Mouse (Mus musculus) naive thymus-derived CD4-positive, alpha-beta T cell, adult 2 months (primary cell): ENCODE measurements at regions not wholly inside any gene's neighbourhood (a gene's known extent, or its start where the extent isn't known, plus 50 kb on each side); places are given as distances from the start of the nearest gene placed in this dataset.

ENCODE experiments used
- DNase-seq: peaks from one replicate; pipeline ENCODE4 v3.0.0-alpha.2; 2011; ENCODE audit warnings: low read depth

DNA sequence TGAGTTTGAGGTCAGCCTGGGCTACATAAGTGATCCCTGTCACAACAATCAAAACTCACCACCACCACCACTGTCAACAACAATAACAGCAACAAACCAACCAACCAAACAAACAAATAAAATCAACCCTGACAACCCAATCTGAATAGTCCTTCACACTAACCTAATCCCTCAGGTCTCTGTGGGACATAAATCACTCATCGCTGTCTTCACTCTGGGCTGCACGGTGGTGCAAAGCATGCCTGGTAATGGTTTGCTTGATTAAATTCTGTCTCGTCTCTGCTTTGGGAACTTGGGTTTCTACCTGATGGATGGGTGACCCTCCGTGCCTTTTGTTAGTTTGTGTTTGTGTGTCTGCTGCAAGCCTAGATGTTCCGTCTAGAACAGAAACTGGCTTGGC, 100.6 kb downstream of the Slc17a6 start:
- no peak for DNase-seq

DNA sequence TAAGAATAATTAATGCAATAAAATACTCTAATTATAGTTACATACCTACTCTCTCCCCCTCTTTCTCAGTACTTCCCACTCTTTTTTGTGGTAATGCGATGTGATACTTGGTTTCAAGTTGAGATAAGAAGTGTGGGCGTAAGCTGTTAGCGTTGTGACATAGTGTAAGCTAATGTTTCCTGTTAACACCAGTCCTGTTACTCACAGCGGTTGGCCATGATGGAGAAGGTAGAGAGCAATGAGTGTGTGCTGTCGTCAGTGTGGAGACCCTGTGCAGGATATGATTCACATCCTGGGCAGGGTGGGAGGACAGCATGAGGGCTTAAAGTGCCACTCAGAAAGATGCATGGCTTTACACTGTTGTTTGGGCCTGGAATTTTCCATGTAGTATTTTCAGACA, 102.1 kb downstream of the Slc17a6 start:
- DNase-seq = peak; percentile 22

DNA sequence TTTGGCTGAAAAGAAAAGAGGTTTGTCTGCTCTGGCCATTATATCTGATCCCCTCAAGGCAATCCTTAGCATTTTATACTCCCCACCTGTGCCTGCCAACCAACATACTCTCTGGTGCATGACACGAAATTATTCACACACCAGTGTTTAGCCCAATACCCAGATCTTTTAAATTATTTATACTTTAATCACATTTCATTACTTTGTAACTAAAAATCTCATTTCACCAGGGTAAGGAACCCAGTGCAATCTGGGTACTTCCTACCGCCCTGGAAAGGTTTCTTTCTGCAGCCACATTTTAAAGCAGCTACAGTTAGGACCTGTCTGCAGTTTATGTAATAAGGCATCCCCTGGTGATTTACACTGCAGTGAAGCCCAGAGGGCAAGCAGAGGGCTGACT, 114.5 kb downstream of the Slc17a6 start:
- no peak for DNase-seq

DNA sequence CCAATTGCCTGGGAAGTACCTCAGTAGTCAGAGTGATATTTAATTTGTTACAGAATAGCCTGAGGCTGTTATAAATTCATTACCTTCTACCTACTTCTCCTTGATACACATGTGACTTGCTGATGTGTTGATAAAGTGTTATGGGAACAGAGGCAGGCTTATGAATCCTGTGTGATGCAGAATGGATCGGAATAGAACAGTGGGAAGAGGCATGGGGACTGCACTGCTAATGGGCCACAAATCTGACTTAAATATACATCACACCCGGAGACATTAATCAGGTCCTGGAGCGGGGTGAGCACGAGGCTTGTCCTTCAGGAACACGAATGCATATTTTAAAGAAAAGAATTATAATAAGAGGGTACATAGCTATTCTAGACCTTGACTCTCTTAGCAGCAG, 117.8 kb downstream of the Slc17a6 start:
- DNase-seq = no peak

DNA sequence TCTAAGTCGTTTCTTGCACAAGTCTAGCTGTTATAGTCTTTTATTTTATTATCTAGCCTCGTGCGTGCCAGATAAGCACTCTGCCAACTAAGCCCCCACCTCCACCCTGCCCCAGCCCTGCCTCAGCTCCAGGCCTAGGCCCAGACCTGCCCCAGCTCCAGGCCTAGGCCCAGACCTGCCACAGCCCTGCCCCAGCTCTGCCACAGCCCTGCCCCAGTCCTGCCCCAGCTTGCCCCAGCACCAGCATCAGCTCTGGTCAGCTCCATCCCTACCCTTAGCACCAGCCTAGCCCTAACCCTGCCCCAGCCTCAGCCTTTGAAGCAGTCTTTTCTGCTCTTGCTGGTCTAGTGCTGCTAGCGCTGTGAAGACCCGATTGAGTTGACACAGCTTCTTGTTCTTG, 119.1 kb downstream of the Slc17a6 start:
- DNase-seq = no peak

DNA sequence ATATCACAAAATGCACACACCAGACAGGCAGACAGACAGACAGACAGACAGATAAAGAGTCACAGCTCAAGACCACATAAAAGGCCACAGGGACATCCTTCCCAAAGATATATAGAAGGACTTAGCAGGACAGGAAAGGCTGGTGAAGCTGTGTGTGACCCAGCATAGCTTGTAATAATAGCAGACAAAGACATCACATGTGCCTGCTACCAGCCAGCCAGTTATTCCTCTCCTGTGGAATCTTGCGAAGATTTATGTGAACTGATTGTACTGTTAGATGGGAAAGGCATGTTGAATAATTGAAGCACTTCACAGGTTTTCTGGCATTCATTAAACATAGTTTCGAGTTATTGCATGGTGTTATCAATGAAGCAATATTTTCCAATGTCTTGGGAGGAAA, 119.1 kb upstream of the Gas2 start:
- DNase-seq = no peak

DNA sequence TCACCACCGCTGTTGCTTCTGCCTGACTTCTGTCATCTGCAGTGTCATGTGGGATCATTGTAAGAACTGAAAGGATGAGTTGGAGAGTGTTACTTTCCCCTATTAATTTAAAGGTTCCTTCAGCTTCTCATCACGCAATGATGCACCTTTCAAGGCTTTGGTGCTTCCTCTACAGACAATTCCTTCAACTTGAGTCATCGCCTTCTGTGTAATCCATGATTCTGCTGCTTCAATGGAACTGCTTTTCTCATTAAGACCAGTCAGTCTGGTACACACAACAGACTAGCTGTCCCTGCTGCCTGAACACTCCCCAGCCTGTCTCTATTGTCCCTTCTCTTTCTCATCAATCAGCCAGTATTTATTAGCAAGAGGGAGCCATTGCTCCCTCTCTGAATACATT, 116.2 kb upstream of the Gas2 start:
- no peak for DNase-seq

DNA sequence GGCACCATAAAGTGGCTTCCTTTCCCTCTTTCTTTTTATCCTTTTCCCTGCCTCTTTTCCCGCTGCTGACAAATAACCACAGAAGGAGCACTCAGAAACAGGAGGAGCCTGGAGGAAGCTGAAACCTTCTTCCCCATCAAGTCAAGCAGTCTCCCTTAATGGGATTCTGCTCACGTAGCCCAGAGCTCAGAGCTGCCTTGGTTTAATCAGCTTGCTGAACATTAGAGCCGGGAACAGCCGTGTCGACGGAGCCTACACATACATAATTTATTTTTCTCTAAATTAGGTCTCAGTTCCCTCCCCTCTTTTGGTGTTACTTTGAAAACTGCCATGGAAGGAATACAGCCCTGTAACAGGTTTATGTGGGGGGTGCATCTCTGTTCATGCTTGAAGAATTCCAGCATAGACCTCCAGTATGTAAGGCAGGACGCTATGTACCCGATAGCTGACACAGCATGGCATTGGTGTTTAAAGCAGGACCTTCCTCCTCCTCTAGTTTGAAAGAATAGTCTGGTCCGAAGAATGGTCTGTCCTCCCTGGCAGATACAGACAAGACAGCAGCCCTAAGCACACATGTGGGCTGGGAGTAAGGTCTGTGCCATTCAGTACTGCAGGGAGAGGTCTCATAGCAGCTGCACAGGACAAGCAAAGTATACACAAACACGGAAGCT, 113.0 kb upstream of the Gas2 start:
- no peak for DNase-seq

DNA sequence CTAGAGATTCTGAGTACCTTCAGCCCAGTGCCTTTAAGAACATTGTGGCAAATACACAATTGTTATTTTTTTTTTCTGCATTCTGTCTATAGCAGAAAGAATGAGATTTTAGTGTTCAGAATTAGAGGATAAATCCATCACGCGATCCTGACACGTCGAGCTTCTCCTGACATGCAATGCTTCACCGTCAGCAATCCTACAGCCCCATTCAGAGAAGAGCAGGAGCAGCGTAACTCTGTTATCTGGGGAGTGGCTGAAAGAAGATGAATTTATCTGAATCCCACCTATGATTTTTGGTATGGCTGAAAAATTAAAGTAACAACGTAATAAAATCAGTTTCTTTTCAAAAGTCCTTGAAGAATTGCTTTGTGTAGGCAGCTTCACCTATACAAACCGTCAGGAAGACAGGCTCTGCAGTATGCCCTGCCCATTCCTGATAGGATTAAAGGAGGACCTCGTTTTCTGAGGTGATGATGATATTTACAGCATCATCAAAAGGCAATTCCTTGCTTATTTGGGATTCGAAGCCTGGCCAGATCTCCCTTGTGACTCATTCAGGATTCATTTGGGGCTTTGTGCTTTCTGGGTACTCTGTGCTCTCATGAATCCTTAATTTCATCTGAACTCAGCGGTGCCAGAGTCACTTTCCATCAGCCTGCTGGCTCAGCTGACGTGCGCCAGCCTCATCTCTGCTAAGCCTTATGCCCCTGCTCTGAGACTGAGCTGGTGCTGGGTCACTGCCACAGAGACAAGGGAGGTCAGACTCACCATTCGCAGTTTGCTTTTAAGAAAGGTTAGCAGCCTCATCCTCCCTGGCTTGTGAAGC, 112.3 kb upstream of the Gas2 start:
- no peak for DNase-seq

DNA sequence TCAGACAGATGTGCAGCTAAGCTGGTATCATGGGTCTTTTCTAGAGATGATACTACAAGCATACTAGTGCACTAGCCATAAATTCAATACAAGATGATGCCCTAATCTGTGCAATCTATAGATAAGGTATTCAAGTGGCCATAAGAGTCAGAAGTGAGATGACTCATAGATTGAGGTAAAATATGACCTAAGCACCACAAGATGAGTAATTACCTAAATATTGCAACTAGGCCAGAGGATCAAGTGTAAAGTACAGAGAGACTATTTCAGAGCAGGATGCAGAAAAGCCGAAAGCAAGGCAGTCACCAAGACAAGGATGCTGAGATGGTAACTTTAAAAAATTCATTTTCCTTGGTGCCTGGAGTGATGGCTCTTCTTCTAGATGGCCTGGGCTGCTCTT, 111.5 kb upstream of the Gas2 start:
- DNase-seq = no peak

DNA sequence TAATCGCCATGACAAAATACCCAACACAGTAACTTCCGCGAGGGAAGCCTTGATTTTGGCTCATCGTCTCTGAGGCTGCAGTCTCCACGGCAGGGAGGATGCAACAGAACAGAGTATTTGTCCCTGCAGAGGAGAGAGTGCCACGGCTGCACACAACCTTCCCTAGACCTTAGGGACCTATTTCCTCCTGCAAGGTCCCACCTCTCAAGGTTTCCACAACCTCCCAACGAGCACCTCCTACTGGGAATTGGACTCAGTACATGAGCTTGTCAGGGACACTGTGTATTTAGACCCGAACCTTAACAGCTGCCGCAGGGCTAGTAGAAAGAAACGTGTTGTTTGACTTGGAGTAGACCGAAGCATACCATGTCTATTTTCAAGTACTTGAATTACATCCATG, 108.8 kb upstream of the Gas2 start:
- DNase-seq = no peak

DNA sequence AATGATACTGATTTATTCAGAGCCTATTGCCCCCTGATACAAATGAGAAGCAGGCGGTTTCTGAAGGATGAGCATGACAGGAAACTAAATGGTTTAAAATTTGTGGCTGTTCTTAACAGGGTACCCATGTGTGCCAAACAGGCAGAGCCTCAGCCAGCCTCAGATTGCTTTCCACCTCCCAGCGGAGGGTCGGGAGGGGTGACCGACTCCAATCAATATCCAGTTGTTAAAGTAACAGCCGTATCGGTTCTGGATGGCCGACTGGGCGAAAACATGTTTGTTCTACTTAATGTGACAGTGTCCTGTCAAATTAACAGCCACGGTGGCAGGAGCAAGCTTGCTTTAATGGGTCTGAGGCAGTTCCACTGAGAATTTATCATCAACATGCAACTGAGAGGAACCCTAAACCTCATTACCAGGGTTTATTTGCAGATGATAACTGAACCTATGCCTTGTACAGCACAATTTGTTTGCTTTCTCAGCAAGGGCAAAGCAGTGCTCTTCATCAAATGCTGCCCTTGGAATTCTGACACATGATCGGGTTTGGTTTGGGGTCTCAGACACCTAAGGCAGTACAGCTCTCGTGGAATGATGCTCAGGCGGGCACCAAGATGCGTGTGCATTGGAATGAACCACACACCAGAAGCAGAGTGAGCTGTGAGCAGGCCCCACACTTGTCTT, 107.5 kb upstream of the Gas2 start:
- DNase-seq = no peak

DNA sequence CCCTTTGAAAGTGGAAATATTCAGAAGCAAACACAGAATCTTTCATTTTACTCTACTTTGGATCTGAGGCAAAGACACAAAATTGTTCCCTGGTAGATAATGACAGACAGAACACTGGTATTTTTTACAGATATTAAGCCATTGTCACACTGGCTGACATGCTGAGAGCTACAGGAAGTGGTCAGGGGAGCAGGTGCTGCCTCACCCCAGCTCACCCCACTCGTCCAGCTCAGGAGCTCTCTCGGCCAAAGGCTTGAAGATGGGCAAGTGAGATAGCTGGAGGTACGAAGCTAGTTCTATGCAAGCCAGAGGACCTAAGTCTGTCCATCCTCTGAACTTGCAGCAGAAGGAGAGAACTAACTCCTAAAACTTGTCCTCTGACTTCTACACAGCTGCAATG, 105.6 kb upstream of the Gas2 start:
- no peak for DNase-seq

DNA sequence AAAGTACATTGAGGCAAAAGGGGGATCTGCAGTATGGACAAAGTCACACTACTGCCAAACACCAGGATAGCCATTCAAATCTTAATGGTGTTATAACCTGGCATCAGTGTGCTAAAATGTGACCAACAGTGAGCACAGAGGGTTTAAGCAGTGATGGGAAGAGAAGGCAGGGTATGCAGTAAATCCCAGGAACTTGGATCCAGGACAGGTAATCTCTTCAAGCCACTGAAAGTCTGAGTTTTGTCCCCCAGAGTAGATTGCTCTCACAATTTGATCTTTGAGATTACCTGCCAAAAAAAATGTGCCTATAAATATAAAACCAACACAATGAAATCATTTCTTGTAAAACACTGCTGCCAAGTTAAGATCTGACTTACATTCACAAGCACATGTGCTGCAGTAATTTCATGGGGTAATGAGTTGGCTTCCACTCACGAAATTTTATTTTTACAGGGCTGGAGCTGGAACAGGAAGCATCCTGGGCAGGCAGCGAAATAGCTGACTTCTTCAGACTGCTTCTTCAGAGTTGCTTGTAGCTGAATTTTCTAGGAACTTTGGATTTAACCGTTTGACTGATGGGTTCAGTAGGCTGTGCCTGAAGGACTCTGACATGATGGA, 102.2 kb upstream of the Gas2 start:
- DNase-seq = no peak

DNA sequence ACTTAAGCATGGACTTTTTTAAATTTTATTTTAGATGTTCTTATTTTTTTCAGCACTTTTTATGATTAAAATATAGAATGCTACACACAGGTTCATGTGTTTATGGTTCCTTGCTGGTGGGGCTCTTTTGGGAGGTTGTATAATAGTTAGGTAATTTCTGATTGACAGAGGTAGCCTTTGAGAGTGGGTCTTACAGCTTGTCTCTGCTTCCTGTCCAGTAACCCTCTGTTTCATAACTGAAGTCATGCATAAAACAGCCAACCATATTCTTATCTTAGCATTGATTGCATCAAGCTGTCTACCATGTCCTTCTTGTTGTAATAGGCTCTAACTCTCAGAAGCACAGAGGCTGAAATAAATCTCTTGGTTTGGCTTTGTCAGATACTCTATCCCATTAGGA, 94.7 kb upstream of the Gas2 start:
- no peak for DNase-seq

DNA sequence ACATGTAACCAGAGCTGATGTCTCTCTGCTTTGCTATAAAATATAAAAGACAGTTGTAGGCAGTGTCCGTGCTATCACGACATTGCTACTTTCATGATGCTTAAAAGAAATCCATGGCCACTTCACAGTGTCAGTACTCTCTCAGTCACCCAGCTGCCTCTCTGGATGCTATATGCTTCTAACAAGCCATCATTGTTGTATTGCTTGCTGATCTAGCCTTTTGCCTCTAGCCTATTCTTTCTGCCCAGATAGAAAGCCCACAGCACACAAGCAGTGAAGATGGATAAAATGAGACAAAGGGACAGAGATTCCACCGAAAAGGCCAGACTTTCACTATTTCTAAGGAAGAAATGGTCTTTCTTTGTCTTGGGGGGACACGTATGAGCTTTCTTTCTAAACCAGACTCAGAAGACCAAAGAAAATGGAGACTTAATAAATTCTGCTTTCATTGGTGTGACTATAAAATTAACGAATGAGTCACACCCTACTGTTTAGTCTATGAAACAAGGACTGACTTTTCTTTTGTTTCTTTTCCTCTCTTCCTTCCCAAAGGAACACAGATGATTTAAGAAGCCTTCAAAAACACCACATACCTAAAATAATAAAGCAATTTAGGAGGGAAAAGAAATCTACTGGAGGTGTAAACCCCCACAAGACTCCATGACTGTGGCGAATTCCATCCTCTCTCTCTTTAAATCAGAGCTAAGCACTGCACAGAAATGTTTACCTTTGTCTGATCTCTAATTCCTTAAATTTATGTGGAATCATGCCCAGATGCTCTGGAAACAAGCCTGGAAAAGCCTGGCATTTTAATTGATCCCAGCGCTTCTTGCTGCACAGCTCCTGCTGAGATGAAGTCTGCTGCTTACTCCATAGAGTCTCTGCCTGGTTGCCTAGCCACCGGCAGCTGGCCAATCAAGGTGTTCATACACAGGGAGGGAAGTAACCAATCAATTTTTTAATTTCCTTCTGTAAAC, 89.6 kb upstream of the Gas2 start:
- DNase-seq = no peak

DNA sequence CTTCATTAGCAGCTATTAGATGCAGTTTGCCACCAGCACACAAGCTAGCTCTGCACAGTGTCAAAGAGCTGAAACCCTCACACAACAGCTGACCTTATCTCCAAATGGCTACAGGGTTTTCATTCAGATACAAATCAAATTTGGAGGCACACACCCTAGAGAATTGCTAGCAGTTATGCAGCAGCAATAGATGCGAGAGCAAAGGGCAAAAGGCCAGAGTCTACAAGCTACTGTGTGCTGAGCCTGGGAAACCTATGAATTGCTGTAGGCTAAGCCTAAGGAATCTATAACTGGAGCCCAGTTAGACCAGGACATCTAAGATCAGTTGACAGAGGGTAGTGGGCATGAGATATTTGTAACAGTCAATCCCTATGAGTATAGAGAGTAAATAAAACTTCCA, 85.8 kb upstream of the Gas2 start:
- DNase-seq = no peak

DNA sequence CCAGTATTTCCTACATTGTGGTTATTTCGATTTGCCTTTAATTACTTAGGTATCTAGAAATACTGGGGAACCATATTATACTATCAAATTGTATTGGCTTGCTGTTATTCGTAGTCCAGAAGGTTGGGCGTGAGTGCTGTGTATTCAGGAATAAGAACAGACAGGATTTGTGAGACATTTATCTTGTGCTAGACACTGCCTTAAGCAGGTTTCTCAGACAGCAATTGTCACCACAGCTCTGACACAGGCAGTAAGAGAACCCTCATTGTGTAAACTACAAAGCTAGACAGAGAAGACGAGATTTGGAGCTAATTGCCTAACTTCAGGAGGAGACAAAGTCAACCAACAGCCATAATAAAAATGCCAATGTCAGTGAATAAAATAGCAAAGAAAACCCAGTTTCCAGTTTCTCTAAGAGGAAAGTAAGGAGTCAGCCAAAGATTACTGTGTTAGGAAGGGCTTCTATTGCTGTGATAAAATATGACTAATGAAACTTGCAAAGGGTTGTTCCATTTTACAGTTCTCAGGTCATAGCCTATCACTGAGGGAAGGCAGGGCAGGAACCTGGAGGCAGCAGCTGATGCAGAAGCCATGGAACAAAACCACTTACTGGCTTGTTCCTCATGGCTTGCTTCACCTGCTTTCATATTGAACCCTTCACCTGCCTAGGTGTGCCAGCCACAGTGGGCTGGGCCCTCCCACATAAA, 78.6 kb upstream of the Gas2 start:
- no peak for DNase-seq

DNA sequence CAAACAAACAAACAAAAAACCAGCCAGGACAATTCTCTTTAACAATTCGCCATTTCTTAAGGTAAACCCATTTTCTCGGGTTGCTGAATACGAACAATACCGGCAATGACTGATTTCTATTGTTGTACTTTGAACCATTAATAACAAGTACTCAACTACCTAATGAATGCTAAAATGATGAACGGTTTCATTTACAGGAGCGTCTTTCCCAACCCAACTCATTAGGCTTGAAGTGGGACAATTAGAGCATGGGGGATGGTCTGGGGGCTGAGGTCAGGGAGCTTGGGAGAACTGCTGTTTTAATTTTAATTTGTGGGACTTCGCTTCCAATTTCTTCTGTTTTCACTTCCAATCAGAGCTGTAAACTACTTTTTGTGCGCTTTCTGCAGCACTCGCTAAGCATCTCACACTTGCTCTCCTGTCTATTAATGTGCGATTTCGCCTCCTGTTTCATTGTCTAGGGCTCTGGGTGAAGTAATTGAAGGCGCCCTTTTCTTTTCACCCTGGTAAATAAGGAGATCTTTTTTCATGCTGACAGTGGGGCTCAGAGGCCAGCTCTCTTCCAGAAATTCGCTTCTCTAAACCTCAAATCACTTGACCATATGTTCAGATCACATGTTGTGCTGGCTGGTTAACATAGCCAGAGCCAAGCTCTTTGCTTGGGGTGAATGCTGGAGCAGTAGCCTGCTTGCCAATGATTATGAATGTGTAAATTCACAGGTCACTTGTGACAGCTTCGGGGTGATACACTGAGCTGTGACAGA, 77.7 kb upstream of the Gas2 start:
- no peak for DNase-seq
